Mouse (Mus musculus) ovary, postnatal 10 days (tissue): ENCODE results near the gene Tmem201.

ENCODE experiments used
- DNase-seq: peaks from one replicate; pipeline ENCODE4 v3.0.0; 2022; ENCODE audit warnings: low spot score

The Tmem201 gene

GRCm38 (mm10) chr4:149749003-149749662, 11.3 kb upstream of the Tmem201 start:
- DNase-seq, result no peak

- no peak for DNase-seq
Observed at GRCm38 (mm10) chr4:149744119-149744518, 6.3 kb upstream of the Tmem201 start.

DNA sequence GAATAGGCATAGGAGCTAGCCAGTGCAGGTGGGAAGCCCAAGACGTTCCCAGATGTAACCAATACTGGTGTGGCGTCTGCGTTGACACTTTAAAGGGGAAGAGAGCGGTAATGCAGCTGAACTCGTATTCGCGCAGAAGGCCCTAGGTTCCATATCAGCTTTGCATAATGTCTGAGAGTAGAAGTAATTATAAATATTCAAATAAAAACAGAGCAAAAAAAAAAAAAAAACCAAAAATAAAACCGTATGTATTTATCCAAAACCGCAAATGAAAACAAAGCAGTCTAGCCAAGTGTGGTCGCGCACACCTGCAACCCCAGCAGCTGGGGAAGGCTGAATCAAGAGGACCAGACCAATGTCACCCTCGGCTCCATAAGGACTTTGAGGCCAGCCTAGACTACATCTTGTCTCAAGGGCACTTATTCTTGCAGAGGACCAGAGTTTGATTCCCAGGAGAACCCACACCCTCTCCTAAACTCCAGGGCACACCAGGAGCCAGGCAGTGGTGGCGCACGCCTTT, 4.2 kb upstream of the Tmem201 start:
- no peak for DNase-seq

GRCm38 (mm10) chr4:149740301-149740700, 2.5 kb upstream of the Tmem201 start:
- DNase-seq, result no peak

DNA sequence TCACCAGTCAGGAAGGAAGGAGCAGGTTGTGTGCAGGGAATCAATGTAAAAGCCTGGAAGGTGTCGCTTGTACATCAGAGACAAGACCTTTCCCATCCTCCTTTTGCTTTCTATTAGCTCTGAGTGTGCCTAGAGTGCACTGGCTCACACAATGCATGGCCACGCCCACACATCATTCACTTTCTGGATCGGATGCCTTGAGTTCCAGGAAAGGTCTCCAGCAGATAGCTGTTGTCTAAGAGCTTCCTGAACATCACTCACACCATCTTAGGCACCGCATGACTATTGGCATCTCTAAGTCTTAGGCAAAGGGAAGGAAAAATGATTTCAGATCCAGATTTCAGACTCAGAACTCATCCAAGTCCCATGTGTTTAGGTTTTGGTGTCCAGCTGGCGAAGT, 1.6 kb upstream of the Tmem201 start:
- no peak for DNase-seq

DNA sequence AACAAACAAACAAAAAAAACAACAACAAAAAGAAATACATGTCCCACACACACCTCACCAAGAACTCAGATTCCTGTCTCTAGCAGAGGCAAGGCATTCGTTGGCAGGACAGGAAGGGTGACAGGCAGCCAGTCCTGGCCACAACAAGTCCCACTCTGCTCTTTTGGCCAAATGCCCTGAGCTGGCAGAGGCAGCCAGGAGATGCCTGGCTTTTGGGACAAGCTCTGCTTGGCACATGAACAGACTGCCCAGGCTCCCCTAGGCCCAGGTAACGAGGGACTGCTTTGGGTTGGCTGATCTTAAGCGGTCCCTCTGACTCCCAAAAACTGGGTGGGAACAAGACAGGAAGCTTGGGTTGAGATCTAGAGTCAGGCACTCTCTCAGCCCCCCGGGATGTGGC, 1.3 kb downstream of the Tmem201 start:
- no peak for DNase-seq

DNA sequence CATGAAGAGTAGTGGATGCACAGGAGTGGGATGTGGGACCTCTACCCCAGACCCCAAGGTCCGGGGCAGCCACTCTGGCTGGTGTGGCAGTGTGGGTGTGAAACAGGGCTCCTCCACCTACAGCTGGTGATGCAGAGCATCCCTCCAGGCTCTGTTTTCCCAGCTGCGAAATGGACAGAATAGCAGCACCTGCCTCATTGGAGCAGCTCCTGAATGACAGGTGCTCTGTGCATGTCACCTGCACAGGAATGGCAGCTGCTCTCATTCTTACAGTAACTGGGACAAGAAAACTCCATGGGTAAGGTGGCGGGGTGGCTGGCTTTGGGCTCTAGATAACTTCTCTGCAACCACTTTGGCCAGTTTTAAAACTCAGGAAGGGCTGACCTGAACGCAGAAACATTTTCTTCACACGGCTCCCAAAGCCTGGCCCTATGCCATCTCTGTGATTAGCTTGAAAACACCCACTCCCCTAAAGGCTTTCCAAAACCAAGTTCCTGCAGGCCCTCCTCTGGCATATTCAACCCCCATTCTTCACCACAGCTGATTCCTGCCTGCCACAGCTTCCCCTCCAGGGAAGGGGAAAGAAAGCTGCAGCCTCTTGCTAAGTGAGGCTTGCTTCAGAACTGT, 2.1 kb downstream of the Tmem201 start:
- DNase-seq, result no peak

GRCm38 (mm10) chr4:149734730-149735475, 2.9 kb downstream of the Tmem201 start:
- no peak for DNase-seq

DNA sequence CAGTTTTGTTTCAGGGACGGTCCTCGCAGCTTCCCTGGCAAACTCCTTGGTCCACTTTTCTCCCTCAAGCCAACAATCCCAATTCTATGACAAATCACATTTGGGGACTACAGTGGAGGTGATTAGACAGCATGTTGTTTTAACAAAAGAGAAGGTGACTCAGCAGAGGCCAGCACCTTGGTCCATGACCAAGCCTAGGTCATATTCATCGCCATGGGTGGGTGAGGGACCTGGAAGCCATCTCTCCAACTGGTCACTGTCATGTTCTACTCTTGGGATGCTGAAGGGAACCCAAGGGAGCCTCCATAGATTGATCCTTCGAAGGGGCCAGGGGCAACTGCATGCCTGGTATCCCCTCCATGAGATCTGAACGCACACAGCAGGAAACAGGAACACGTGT, 3.6 kb downstream of the Tmem201 start:
- no peak for DNase-seq

DNA sequence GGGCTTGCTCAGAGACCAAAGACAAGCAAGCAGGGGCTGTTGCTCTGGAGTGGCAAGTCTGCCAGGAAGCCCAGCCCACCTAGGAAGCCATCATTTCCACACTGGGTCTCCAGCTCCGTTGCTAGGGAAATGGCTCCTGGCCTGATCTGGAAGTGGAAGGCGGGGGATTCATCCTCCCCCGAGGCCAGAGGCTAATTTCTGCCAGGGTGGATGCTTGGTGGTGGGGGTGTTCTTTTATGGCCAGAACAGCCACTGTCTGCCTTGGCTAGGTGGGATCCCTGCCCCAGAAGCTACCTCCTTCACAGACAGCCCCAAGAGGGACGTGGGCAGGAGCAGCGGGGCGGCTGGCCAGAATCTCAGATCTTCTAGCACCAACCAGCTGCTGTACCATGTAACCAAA, 4.1 kb downstream of the Tmem201 start:
- no peak for DNase-seq

- DNase-seq, result no peak
Observed at GRCm38 (mm10) chr4:149732800-149733199, 5.0 kb downstream of the Tmem201 start.

DNA sequence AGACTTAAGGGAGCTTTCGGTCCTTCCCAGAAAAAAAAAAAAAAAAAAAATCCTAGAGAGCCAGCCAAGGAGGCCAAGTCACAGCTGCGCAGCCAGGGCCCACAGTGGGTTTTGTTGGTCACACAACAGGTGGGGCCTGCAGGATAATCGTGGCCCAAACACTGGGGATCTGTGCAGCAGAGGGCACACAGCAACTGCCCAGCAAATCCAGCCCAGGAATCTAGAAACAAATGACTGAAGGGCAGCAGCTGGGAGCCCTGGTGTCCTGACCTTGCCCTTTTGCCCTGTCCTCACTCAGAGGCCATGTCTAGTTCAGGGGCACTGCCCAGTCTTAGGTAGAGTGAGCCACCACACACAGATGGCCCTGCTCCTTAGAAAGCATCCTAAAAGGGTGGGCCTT, 5.5 kb downstream of the Tmem201 start:
- no peak for DNase-seq

- DNase-seq, result no peak
Observed at GRCm38 (mm10) chr4:149730827-149731226, 7.0 kb downstream of the Tmem201 start.

- DNase-seq, result no peak
Observed at GRCm38 (mm10) chr4:149728810-149729209, 9.0 kb downstream of the Tmem201 start.

GRCm38 (mm10) chr4:149727636-149728035, 10.2 kb downstream of the Tmem201 start:
- DNase-seq, result no peak

DNA sequence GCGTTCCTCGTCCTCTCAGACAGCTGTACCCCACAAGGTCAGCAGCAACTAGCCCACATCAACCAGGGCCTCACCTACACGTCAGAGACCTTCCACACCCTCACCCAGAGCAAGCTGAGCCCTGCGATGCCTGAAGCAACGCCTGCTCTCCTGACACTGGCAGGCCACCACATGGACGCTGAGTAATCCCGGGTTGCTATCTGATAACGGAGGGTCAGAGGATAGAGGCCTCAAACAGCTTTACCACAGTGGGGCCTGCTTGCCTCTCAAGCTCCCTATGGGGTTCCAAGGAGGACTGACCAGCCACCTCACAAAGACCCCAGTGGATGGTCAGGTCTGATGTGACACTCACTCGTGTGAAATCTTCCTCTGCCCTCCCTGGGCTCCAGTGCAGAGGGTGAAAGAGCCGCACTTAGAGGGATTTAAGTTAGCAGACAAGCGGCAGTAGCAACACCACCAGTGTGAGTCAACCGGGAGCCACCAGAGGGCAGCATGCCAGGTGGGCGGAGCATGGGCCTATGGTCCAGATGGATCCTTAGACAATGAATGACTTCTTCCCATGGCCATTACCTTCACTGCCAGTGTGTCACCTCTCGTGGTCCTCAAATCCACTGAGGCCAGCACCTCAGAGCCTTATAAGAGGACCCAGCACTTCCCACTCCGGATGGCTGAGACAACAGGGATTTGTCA, 12.0 kb downstream of the Tmem201 start:
- DNase-seq, result peak; percentile 59

DNA sequence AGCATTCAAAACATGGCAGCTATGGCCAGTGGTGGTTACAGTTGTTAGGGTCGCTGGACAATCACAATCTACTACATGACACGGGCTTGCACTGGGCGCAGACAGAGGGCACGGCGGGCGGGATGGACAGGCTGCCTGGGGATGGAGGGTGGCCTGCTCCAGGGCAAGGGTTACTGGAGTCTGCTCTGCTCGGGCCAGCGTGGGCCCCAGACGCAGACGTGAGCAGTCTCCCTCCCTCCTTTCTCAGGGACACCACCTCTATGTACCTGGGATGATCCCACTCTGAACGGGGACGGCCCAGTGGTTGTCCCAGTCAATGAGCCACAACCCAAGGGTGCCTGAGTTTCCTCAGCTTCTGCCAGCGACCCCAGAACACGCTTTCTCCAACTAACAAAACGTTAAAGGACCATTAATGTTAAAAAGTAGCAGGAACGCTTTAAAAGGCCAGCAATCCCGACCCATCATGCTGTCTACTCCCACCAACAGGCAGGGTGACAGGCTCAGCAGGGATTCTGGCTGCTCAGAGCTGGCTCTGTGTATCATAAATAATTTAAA, 12.9 kb downstream of the Tmem201 start:
- DNase-seq, result no peak

- no peak for DNase-seq
Observed at GRCm38 (mm10) chr4:149723855-149724731, 13.8 kb downstream of the Tmem201 start.

GRCm38 (mm10) chr4:149723021-149723390, 14.8 kb downstream of the Tmem201 start:
- DNase-seq, result no peak

DNA sequence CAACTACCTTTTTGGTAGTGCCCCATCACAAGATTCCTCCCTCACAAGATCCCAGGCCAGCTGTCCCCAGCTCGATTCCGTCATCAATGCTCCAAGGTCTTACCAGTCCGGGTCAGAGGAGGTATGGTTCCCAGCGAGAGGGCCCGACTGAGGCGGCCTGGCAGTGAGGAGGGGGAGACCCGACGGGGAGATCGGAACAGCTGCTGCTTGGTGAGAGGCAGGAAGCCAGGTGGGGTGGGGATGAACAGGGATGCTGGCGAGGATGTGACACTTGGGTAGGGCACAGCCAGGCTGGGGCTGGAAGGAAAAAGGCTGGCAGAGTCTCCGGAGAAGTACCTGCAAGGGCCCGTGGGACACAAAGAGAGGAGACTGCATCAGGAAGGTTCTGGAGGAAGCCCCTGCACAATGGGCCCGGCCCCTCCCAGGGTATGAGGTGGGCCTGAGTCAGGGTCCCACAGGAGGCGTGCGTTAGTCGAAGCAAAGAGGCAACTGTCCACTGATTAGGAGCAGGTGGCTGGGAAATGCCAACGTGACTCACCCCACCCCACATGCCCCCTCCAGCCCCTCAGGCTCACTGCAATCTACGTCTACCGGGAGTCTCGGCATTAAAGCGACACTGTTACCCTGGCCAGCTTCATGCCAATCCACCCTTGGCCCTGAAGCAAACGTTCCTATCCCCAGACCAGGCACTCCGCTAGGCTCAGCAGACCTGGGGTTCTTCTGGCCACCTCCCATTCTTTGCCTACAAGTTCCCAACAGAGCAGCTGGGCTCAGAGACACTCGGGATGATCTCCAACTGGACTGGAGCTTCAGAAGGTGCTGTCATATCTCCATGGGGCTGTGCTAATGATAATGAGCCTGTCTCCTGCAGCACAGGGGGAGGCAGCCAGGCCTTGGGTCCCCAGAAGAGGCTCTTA, 15.5 kb downstream of the Tmem201 start:
- no peak for DNase-seq
